Mouse (Mus musculus) intestine, embryonic 16.5 days (tissue): ENCODE results near the gene Olfr1417. TPM values are rescaled to one million over a fixed set of nuclear protein-coding genes. Genes with fewer than 3 reads are reported as not detected.

Source experiments
- ATAC-seq: fragments of 200-750 bp; cut with Nextera tagmentation; 2 replicates; pipeline ENCODE4 v1.8.0; 2017; ENCODE audit warnings: moderate TSS enrichment, moderate library complexity
- H3K27ac ChIP-seq: fragments of 300-500 bp; sonication (generic); 2 replicates; pipeline ENCODE4 v1.5.1; 2014; ENCODE audit warnings: mild to moderate bottlenecking, low read length
- H3K27me3 ChIP-seq: fragments of 300-500 bp; sonication (generic); replicated peaks from 2 replicates; pipeline ENCODE4 v1.6.1; 2014; ENCODE audit warnings: low read length, control low read depth, mixed read lengths; ENCODE audit not compliant: control insufficient read depth, insufficient read depth
- H3K36me3 ChIP-seq: fragments of 300-500 bp; sonication (generic); 2 replicates; pipeline ENCODE4 v1.6.1; 2014; ENCODE audit warnings: low read length, control low read depth; ENCODE audit not compliant: control insufficient read depth, insufficient read depth
- H3K4me1 ChIP-seq: fragments of 300-500 bp; sonication (generic); 2 replicates; pipeline ENCODE4 v1.6.1; 2014; ENCODE audit warnings: low read length, control low read depth, mixed read lengths; ENCODE audit not compliant: control insufficient read depth, insufficient read depth
- H3K4me2 ChIP-seq: fragments of 300-500 bp; sonication (generic); 2 replicates; pipeline ENCODE4 v1.6.1; 2014; ENCODE audit warnings: low read depth, low read length, control low read depth
- H3K4me3 ChIP-seq: fragments of 300-500 bp; sonication (generic); 2 replicates; pipeline ENCODE4 v1.5.1; 2014; ENCODE audit warnings: mild to moderate bottlenecking, low read length
- H3K9ac ChIP-seq: fragments of 300-500 bp; sonication (generic); 2 replicates; pipeline ENCODE4 v1.6.1; 2014; ENCODE audit warnings: low read depth, low read length
- H3K9me3 ChIP-seq: fragments of 300-500 bp; sonication (generic); 2 replicates; pipeline ENCODE4 v1.6.1; 2016; ENCODE audit warnings: low read length, control low read depth; ENCODE audit not compliant: control insufficient read depth
- WGBS: fragments of 180-500 bp; shearing (Covaris S2); extraction: QIAGEN DNeasy Blood & Tissue Kit; methylation state at CpG from one replicate; pipeline ENCODE4 v1.1.7; 2014; 5-methylcytosine and 5-hydroxymethylcytosine counted together
- polyA plus RNA-seq: library from polyadenylated mRNA; unstranded; fragments of >200 nt; fragmentation: Nextera tagmentation; extraction: Ambion mirVana; gene quantifications from 2 replicates; pipeline ENCODE4 v1.2.1, GENCODE M21; 2015

Gene Olfr1417
- polyA plus RNA-seq, 1 experiment from 2014 or later, result not detected

GRCm38 (mm10) chr19:11813649-11814048 is 25.4 kb downstream of the Olfr1417 start:
- no peak overlapping the region for H3K4me2 ChIP-seq
- H3K9ac ChIP-seq, result peak overlapping the region; percentile 12; the same call in 1 of the 2 replicates
- no peaks in the 10 kb centered on the region for H3K36me3 ChIP-seq
- no peak overlapping the region for H3K4me3 ChIP-seq
- H3K27me3 ChIP-seq, result no peaks in the 10 kb centered on the region
- peaks cover 34% of the 10 kb centered on the region for H3K4me1 ChIP-seq
- H3K9me3 ChIP-seq, result no peaks in the 10 kb centered on the region
- 28% methylated on average over 8 of the region's 8 CpGs for WGBS
- 0 out of 2 replicates have a peak overlapping the region, but pooled peaks have one; percentile 43 for H3K27ac ChIP-seq
- ATAC-seq, result no peak

DNA sequence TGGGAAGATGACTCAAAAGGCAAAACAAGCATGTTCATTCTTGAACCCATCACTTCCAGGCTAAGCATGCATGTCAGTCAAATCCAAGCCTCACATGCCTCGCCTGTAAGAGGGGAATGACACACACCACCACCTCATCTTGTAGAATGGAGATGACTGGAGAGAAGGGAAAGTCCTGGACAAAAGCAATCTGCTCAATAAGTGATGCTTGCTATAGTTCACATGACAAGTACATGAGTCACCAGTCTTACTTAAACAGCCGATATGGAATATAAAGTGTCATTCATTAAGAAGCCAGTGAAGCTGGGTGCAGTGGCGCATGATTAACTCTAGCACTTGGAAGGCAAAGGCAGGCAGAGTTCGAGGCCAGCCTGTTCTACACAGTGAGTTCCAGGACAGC is 25.9 kb downstream of the Olfr1417 start:
- no peaks in the 10 kb centered on the region for H3K27me3 ChIP-seq
- WGBS, result 62% methylated on average over 4 of the region's 4 CpGs
- no peak overlapping the region for H3K4me3 ChIP-seq
- no peak for ATAC-seq
- peaks cover 34% of the 10 kb centered on the region for H3K4me1 ChIP-seq
- no peak overlapping the region for H3K27ac ChIP-seq
- H3K4me2 ChIP-seq, result no peak overlapping the region
- H3K9me3 ChIP-seq, result no peaks in the 10 kb centered on the region
- H3K9ac ChIP-seq, result no peak overlapping the region
- H3K36me3 ChIP-seq, result no peaks in the 10 kb centered on the region

DNA sequence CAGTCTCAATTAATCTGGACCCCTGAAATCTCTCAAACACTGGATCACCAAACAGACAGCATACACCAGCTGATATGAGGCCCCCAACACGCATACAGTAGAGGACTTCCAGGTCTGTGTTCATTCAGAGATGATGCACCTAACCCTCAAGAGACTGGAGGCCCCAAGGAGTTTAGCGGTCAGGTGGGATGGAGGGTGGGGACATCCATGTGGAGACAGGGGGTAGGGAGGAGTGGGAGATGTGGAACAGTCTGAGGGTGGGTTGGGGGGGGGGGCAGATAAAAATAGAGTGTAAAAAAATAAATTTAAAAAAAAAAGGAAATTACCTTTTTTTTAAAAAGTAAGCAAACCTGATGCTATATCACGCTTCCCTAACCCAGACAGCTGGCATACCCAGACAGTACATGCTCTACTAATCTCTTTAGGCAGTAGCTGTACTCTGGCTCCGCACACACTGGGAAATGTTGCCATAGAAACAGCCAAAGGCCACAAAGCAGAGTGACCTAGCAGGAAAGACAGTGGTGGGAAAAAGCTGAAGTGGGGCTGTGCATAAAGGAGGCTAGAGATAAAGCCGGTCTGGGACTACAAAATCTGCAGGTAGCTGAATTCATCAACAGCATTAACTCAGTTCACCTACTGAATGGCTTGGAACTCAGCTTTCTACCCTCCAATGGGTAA is 27.2 kb downstream of the Olfr1417 start:
- ATAC-seq, result peak; percentile 79
- Histone ChIP-seq H3K4me3 (no peak overlapping the region), H3K4me1 (peaks cover 32% of the 10 kb centered on the region), H3K27ac (peak overlapping the region; percentile 14; the same call in 1 of the 2 replicates), H3K4me2 (no peak overlapping the region), H3K9ac (no peak overlapping the region), H3K27me3 (no peaks in the 10 kb centered on the region), H3K36me3 (no peaks in the 10 kb centered on the region), H3K9me3 (no peaks in the 10 kb centered on the region)
- 39% methylated on average over 5 of the region's 5 CpGs for WGBS

DNA sequence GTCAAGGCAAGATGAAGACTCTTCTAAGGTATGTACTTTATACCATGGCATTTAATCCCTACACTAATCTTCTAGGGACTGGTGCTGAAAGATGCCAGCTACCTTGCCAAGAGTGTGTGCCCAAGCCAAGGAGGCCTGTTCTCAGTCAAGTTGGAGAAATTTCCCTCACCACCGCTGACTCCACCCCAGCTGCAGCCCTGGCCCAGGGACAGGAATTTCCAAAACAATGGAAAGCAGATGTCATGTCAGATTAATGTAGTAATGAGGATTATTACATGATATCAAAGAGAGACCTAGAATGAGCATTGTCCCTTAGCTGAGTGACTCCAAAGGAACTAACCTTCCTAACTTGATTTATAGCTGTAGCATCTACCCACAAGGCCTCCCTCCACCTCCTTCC is 28.2 kb downstream of the Olfr1417 start:
- H3K27me3 ChIP-seq, result no peaks in the 10 kb centered on the region
- no peak for ATAC-seq
- no peak overlapping the region for H3K27ac ChIP-seq
- H3K36me3 ChIP-seq, result no peaks in the 10 kb centered on the region
- 63% methylated on average over 1 of the region's 1 CpGs for WGBS
- peaks cover 27% of the 10 kb centered on the region for H3K4me1 ChIP-seq
- no peaks in the 10 kb centered on the region for H3K9me3 ChIP-seq
- no peak overlapping the region for H3K4me2 ChIP-seq
- H3K4me3 ChIP-seq, result no peak overlapping the region
- no peak overlapping the region for H3K9ac ChIP-seq

GRCm38 (mm10) chr19:11810003-11810758 is 28.8 kb downstream of the Olfr1417 start:
- no peak for ATAC-seq
- Histone ChIP-seq H3K9me3 (no peaks in the 10 kb centered on the region), H3K4me1 (peaks cover 24% of the 10 kb centered on the region), H3K9ac (no peak overlapping the region), H3K27ac (no peak overlapping the region), H3K36me3 (no peaks in the 10 kb centered on the region), H3K4me3 (no peak overlapping the region), H3K4me2 (no peak overlapping the region), H3K27me3 (no peaks in the 10 kb centered on the region)
- 64% methylated on average over 5 of the region's 5 CpGs for WGBS

DNA sequence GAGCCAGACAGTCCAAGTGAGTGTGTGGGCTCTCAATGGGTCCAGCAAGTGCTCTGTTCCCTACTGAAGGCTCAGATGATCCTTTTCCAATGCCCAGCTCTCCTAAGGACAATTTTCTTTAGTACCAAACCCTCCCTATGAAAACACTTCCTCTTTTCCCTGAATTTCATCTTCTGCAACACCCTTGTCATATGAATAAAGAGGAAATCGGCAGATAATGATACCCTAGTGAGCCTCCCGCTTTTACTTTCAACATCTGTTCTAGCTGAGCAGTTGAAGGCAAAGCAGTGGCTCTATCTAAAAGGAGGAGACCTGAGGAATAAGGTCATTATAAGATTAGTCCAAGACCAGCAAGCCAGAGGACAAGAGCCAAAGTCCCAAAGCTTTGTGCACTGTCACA is 30.6 kb downstream of the Olfr1417 start:
- no peak for ATAC-seq
- H3K36me3 ChIP-seq, result no peaks in the 10 kb centered on the region
- H3K27me3 ChIP-seq, result no peaks in the 10 kb centered on the region
- no peak overlapping the region for H3K27ac ChIP-seq
- H3K4me1 ChIP-seq, result peaks cover 14% of the 10 kb centered on the region
- H3K4me3 ChIP-seq, result no peak overlapping the region
- no peaks in the 10 kb centered on the region for H3K9me3 ChIP-seq
- no peak overlapping the region for H3K9ac ChIP-seq
- 87% methylated on average over 2 of the region's 2 CpGs for WGBS
- no peak overlapping the region for H3K4me2 ChIP-seq

GRCm38 (mm10) chr19:11807822-11808221 is 31.2 kb downstream of the Olfr1417 start:
- no peak for ATAC-seq
- Histone ChIP-seq H3K36me3 (no peaks in the 10 kb centered on the region; the same call in 1 of the 2 replicates), H3K4me3 (no peak overlapping the region), H3K27me3 (no peaks in the 10 kb centered on the region), H3K27ac (no peak overlapping the region), H3K4me1 (peaks cover 12% of the 10 kb centered on the region), H3K4me2 (no peak overlapping the region), H3K9ac (no peak overlapping the region), H3K9me3 (no peaks in the 10 kb centered on the region)
- WGBS, result 69% methylated on average over 6 of the region's 6 CpGs

- Histone ChIP-seq H3K4me1 (peaks cover 10% of the 10 kb centered on the region), H3K4me2 (no peak overlapping the region), H3K9me3 (no peaks in the 10 kb centered on the region), H3K9ac (no peak overlapping the region), H3K36me3 (no peaks in the 10 kb centered on the region; the same call in 1 of the 2 replicates), H3K4me3 (no peak overlapping the region), H3K27me3 (no peaks in the 10 kb centered on the region), H3K27ac (no peak overlapping the region)
- ATAC-seq, result no peak
- 58% methylated on average over 2 of the region's 2 CpGs for WGBS
These were observed 31.8 kb downstream of the Olfr1417 start for GRCm38 (mm10) chr19:11807251-11807650.

DNA sequence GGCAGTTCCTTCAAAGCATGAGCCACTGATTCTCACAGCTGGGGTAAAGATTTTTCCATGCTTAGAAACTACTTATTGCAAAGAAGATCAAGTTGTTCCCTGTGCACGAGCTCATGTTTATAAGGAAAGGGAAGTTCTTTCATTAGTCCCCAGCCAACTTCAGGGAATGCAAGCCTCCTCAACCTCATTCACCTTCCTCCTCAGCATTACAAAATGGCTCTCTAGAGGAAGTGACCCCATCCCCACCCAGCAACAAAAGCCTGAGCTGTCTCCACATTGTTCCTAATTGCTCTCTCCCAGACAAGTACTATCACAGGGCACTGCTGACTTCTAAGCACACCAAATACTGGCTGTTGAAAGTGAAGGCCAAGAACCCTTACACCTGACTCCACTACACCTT is 34.6 kb downstream of the Olfr1417 start:
- no peak overlapping the region for H3K4me3 ChIP-seq
- no peak for ATAC-seq
- no peak overlapping the region for H3K4me2 ChIP-seq
- no peaks in the 10 kb centered on the region for H3K27me3 ChIP-seq
- no peaks in the 10 kb centered on the region; the same call in 1 of the 2 replicates for H3K36me3 ChIP-seq
- no peaks in the 10 kb centered on the region for H3K9me3 ChIP-seq
- no peaks in the 10 kb centered on the region for H3K4me1 ChIP-seq
- WGBS, result 57% methylated on average over 1 of the region's 1 CpGs
- H3K9ac ChIP-seq, result no peak overlapping the region
- no peak overlapping the region for H3K27ac ChIP-seq
